Mouse (Mus musculus) E14TG2a.4 (cell line): ENCODE measurements around the gene Ccnd1.

Experiments
- CTCF ChIP-seq: conservative IDR thresholded peaks from 2 replicates; pipeline ENCODE4 v1.5.1; 2014; ENCODE audit warnings: low read length
- NANOG ChIP-seq: IDR thresholded peaks from 2 replicates; pipeline ENCODE4 v1.6.1; 2014; ENCODE audit warnings: borderline replicate concordance, low read length, mixed read lengths
- POU5F1 ChIP-seq: IDR thresholded peaks from 2 replicates; pipeline ENCODE4 v1.6.1; 2014; ENCODE audit warnings: low read length, borderline replicate concordance

DNA sequence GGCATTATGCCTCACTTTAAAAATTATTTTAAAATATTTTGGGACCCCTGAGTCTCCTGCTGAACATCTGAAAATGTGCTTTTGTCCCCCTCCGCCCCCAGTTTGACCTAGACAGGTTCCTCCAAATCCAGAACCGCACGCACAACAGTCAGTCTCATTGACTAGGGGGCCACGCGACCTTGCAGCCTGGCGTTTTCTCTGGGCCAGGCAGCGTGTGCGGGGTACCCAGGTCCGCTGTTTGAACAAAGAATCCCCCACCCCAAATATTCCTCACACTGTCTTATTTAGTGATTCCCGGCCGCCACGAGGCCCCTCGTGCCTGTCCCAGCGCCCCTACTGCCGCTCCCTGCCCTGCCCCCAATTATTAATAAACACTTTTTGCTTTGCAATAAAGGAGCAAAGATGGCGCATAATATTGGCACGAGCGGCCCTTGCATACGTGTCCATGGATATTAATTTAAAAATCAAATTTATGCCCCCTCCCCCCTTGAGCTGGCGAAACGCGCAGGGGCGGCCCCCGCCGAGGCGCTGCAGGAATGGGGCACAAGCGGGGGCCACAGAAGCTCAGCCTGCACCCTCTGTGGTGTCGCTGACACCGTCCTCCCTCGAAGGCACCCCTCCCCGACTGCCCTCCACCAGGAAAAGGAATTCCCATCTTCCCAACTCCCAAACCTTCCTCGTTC lies 923 bp downstream of the Ccnd1 start:
- TF ChIP-seq CTCF (no peak), POU5F1 (no peak), NANOG (no peak)
